Mouse (Mus musculus): ENCODE results near the gene Lta.

Gene Lta

GRCm38 (mm10) chr17:35243086-35243485, 37.9 kb upstream of the Lta start:
- TF ChIP-seq GATA4 (IDR thresholded peaks at IDR 0.05; ENCODE audit: insufficient replicate concordance, low read length): no peak

GRCm38 (mm10) chr17:35242015-35242941, 37.1 kb upstream of the Lta start:
- no peak for TF ChIP-seq GATA4 (IDR thresholded peaks at IDR 0.05; ENCODE audit: insufficient replicate concordance, low read length)

- no peak for TF ChIP-seq GATA4 (IDR thresholded peaks at IDR 0.05; ENCODE audit: insufficient replicate concordance, low read length)
Observed at GRCm38 (mm10) chr17:35241305-35242014, 36.3 kb upstream of the Lta start, which contains the start of gene Ddx39b. Gene Ddx39b (plus strand): TSS chr17:35241746.

- TF ChIP-seq GATA4 (IDR thresholded peaks at IDR 0.05; ENCODE audit: insufficient replicate concordance, low read length): no peak; the same call in 1 of the 2 replicates
Observed at GRCm38 (mm10) chr17:35240384-35241304, 35.5 kb upstream of the Lta start.

GRCm38 (mm10) chr17:35239700-35240099, 34.5 kb upstream of the Lta start:
- no peak for TF ChIP-seq GATA4 (IDR thresholded peaks at IDR 0.05; ENCODE audit: insufficient replicate concordance, low read length)

- TF ChIP-seq GATA4 (IDR thresholded peaks at IDR 0.05; ENCODE audit: insufficient replicate concordance, low read length): no peak
Observed at GRCm38 (mm10) chr17:35237504-35237903, 32.4 kb upstream of the Lta start.

- TF ChIP-seq GATA4 (IDR thresholded peaks at IDR 0.05; ENCODE audit: insufficient replicate concordance, low read length): no peak
Observed at GRCm38 (mm10) chr17:35236996-35237395, 31.8 kb upstream of the Lta start.

- no peak for TF ChIP-seq GATA4 (IDR thresholded peaks at IDR 0.05; ENCODE audit: insufficient replicate concordance, low read length)
Observed at GRCm38 (mm10) chr17:35236390-35236746, 31.2 kb upstream of the Lta start.

- TF ChIP-seq GATA4 (IDR thresholded peaks at IDR 0.05; ENCODE audit: insufficient replicate concordance, low read length): peak; percentile 84; the same call in 1 of the 2 replicates
Observed at GRCm38 (mm10) chr17:35235614-35236389, 30.7 kb upstream of the Lta start, which contains the start of gene Nfkbil1. Gene Nfkbil1 (minus strand): TSS chr17:35235792.

- peak; percentile 13; the same call in 1 of the 2 replicates for TF ChIP-seq GATA4 (IDR thresholded peaks at IDR 0.05; ENCODE audit: insufficient replicate concordance, low read length)
Observed at GRCm38 (mm10) chr17:35234903-35235302, 29.8 kb upstream of the Lta start.

- TF ChIP-seq GATA4 (IDR thresholded peaks at IDR 0.05; ENCODE audit: insufficient replicate concordance, low read length): no peak
Observed at GRCm38 (mm10) chr17:35233114-35233980, 28.2 kb upstream of the Lta start, which contains the start of gene Atp6v1g2. Gene Atp6v1g2 (plus strand): TSS chr17:35233660.

GRCm38 (mm10) chr17:35232659-35233058, 27.5 kb upstream of the Lta start:
- TF ChIP-seq GATA4 (IDR thresholded peaks at IDR 0.05; ENCODE audit: insufficient replicate concordance, low read length): no peak

- TF ChIP-seq GATA4 (IDR thresholded peaks at IDR 0.05; ENCODE audit: insufficient replicate concordance, low read length): no peak
Observed at GRCm38 (mm10) chr17:35232043-35232442, 26.9 kb upstream of the Lta start.
